Mouse (Mus musculus) limb, embryonic 11.5 days (tissue): ENCODE results near the gene Gm11634. TPM values are rescaled to one million over a fixed set of nuclear protein-coding genes. Genes with fewer than 3 reads are reported as not detected.
"Not testable (repeated sequence)": the region's sequence is repeated elsewhere in the genome, so short reads cannot be mapped to it uniquely, and the experiment has no call there.

Experiments used
- ATAC-seq: fragments of 200-750 bp; cut with Nextera tagmentation; 2 replicates; pipeline ENCODE4 v1.8.0; 2017; ENCODE audit warnings: low read depth; ENCODE audit not compliant: insufficient number of reproducible peaks, low FRiP score, low TSS enrichment
- DNase-seq: peaks from one replicate; pipeline ENCODE4 v3.0.0-alpha.2; 2015; ENCODE audit warnings: low spot score
- H3K27ac ChIP-seq: fragments of 300-500 bp; sonication (generic); replicated peaks from 2 replicates; pipeline ENCODE4 v1.5.1; 2014; ENCODE audit warnings: low read depth, mild to moderate bottlenecking, low read length
- H3K27me3 ChIP-seq: fragments of 300-500 bp; sonication (generic); 2 replicates; pipeline ENCODE4 v1.6.1; 2014; ENCODE audit warnings: mild to moderate bottlenecking, low read length, mixed read lengths; ENCODE audit not compliant: control insufficient read depth, insufficient read depth
- H3K36me3 ChIP-seq: fragments of 300-500 bp; sonication (generic); 2 replicates; pipeline ENCODE4 v1.6.1; 2014; ENCODE audit warnings: mild to moderate bottlenecking, low read length, moderate library complexity, mixed read lengths; ENCODE audit not compliant: control insufficient read depth, insufficient read depth
- H3K4me1 ChIP-seq: fragments of 300-500 bp; sonication (generic); 2 replicates; pipeline ENCODE4 v1.6.1; 2014; ENCODE audit warnings: low read length, mixed read lengths; ENCODE audit not compliant: control insufficient read depth, insufficient read depth
- H3K4me2 ChIP-seq: fragments of 300-500 bp; sonication (generic); 2 replicates; pipeline ENCODE4 v1.6.1; 2014; ENCODE audit warnings: low read depth, mild to moderate bottlenecking, moderate library complexity; ENCODE audit not compliant: severe bottlenecking
- H3K4me3 ChIP-seq: fragments of 300-500 bp; sonication (generic); 2 replicates; pipeline ENCODE4 v1.5.1; 2014; ENCODE audit warnings: low read depth, low read length
- H3K9ac ChIP-seq: fragments of 300-500 bp; sonication (generic); 2 replicates; pipeline ENCODE4 v1.6.1; 2014; ENCODE audit warnings: mild to moderate bottlenecking, low read length
- H3K9me3 ChIP-seq: fragments of 300-500 bp; sonication (generic); 2 replicates; pipeline ENCODE4 v1.6.1; 2016; ENCODE audit warnings: low read length; ENCODE audit not compliant: control insufficient read depth
- WGBS: fragments of 180-500 bp; shearing (Covaris S2); extraction: QIAGEN DNeasy Blood & Tissue Kit; methylation state at CpG from one replicate; pipeline ENCODE4 v1.1.7; 2014; 5-methylcytosine and 5-hydroxymethylcytosine counted together
- polyA plus RNA-seq: library from polyadenylated mRNA; unstranded; fragments of >200 nt; fragmentation: Nextera tagmentation; extraction: Ambion mirVana; gene quantifications from 2 replicates; pipeline ENCODE4 v1.2.1, GENCODE M21; 2014

Gm11634 gene
- polyA plus RNA-seq, 1 experiment from 2014 or later = not detected

- H3K9ac ChIP-seq = no peak overlapping the region
- H3K4me2 ChIP-seq = no peak overlapping the region
- H3K27ac ChIP-seq = no peak overlapping the region
- no peaks in the 10 kb centered on the region for H3K27me3 ChIP-seq
- ATAC-seq = no peak
- no peaks in the 10 kb centered on the region for H3K36me3 ChIP-seq
- WGBS = 90% methylated on average over 10 of the region's 10 CpGs
- DNase-seq = no peak
- H3K4me1 ChIP-seq = no peaks in the 10 kb centered on the region
- H3K4me3 ChIP-seq = no peak overlapping the region
- no peaks in the 10 kb centered on the region for H3K9me3 ChIP-seq
Measured at GRCm38 (mm10) chr11:101587676-101588075, 11.4 kb downstream of the Gm11634 start.

GRCm38 (mm10) chr11:101585805-101586204, 13.3 kb downstream of the Gm11634 start:
- Histone ChIP-seq H3K4me3 (no peak overlapping the region), H3K36me3 (no peaks in the 10 kb centered on the region), H3K4me1 (peaks cover 2% of the 10 kb centered on the region; the same call in 1 of the 2 replicates), H3K27ac (no peak overlapping the region), H3K9ac (no peak overlapping the region), H3K4me2 (no peak overlapping the region), H3K9me3 (no peaks in the 10 kb centered on the region), H3K27me3 (no peaks in the 10 kb centered on the region)
- WGBS = 76% methylated on average over 4 of the region's 4 CpGs
- DNase-seq = no peak
- ATAC-seq = no peak

GRCm38 (mm10) chr11:101585031-101585430, 14.0 kb downstream of the Gm11634 start:
- ATAC-seq, H3K27me3 ChIP-seq, DNase-seq, H3K9ac ChIP-seq, H3K9me3 ChIP-seq, H3K4me1 ChIP-seq, H3K36me3 ChIP-seq, H3K27ac ChIP-seq, H3K4me2 ChIP-seq, H3K4me3 ChIP-seq: not testable (repeated sequence)
- 100% methylated on average over 1 of the region's 1 CpGs for WGBS

GRCm38 (mm10) chr11:101583205-101583604, 15.9 kb downstream of the Gm11634 start:
- no peak for ATAC-seq
- H3K4me2 ChIP-seq = no peak overlapping the region
- H3K27me3 ChIP-seq = no peaks in the 10 kb centered on the region
- no peak overlapping the region for H3K4me3 ChIP-seq
- DNase-seq = no peak
- no peak overlapping the region for H3K9ac ChIP-seq
- WGBS = 92% methylated on average over 2 of the region's 2 CpGs
- H3K9me3 ChIP-seq = no peaks in the 10 kb centered on the region
- H3K27ac ChIP-seq = no peak overlapping the region
- H3K4me1 ChIP-seq = peaks cover 2% of the 10 kb centered on the region; the same call in 1 of the 2 replicates
- H3K36me3 ChIP-seq = no peaks in the 10 kb centered on the region; the same call in 1 of the 2 replicates

GRCm38 (mm10) chr11:101582054-101583035, 16.7 kb downstream of the Gm11634 start, which contains the start of gene Tmem106a:
TSS of gene Tmem106a (plus strand) at chr11:101582242.
- H3K4me3 ChIP-seq = peak within 1 kb of the TSS; percentile 27
- H3K9ac ChIP-seq = peak within 1 kb of the TSS; percentile 53
- H3K36me3 ChIP-seq = no peaks in the 10 kb centered on the region; the same call in 1 of the 2 replicates
- H3K9me3 ChIP-seq = no peaks in the 10 kb centered on the region
- no peaks in the 10 kb centered on the region for H3K27me3 ChIP-seq
- ATAC-seq (no peak), DNase-seq (peak; percentile 78)
- H3K4me1 ChIP-seq = peaks cover 2% of the 10 kb centered on the region; the same call in 1 of the 2 replicates
- peak within 1 kb of the TSS; percentile 54 for H3K4me2 ChIP-seq
- WGBS = 18% methylated on average over 30 of the region's 31 CpGs
- H3K27ac ChIP-seq = no peak within 1 kb of the TSS

- no peaks in the 10 kb centered on the region; the same call in 1 of the 2 replicates for H3K36me3 ChIP-seq
- no peak overlapping the region for H3K27ac ChIP-seq
- no peak overlapping the region for H3K4me3 ChIP-seq
- H3K27me3 ChIP-seq = no peaks in the 10 kb centered on the region
- no peak for ATAC-seq
- H3K4me2 ChIP-seq = no peak overlapping the region
- peaks cover 2% of the 10 kb centered on the region; the same call in 1 of the 2 replicates for H3K4me1 ChIP-seq
- no peaks in the 10 kb centered on the region for H3K9me3 ChIP-seq
- H3K9ac ChIP-seq = no peak overlapping the region
- 77% methylated on average over 6 of the region's 6 CpGs for WGBS
- no peak for DNase-seq
Measured at GRCm38 (mm10) chr11:101581081-101581764, 17.8 kb downstream of the Gm11634 start.

GRCm38 (mm10) chr11:101576116-101576515, 22.9 kb downstream of the Gm11634 start:
- no peaks in the 10 kb centered on the region for H3K4me1 ChIP-seq
- no peak overlapping the region for H3K27ac ChIP-seq
- no peak overlapping the region for H3K9ac ChIP-seq
- H3K4me2 ChIP-seq = no peak overlapping the region
- no peak for ATAC-seq
- no peaks in the 10 kb centered on the region for H3K9me3 ChIP-seq
- peaks cover 18% of the 10 kb centered on the region for H3K36me3 ChIP-seq
- WGBS = 88% methylated on average over 6 of the region's 6 CpGs
- H3K27me3 ChIP-seq = no peaks in the 10 kb centered on the region
- DNase-seq = no peak
- H3K4me3 ChIP-seq = no peak overlapping the region

GRCm38 (mm10) chr11:101568421-101568820, 30.6 kb downstream of the Gm11634 start:
- H3K4me1 ChIP-seq = no peaks in the 10 kb centered on the region
- peaks cover 29% of the 10 kb centered on the region for H3K36me3 ChIP-seq
- H3K9me3 ChIP-seq = no peaks in the 10 kb centered on the region
- H3K27me3 ChIP-seq = no peaks in the 10 kb centered on the region
- no peak overlapping the region for H3K4me3 ChIP-seq
- ATAC-seq (no peak), DNase-seq (no peak)
- H3K27ac ChIP-seq = no peak overlapping the region
- no peak overlapping the region for H3K9ac ChIP-seq
- no peak overlapping the region for H3K4me2 ChIP-seq
- 86% methylated on average over 3 of the region's 3 CpGs for WGBS
